Mouse (Mus musculus) monocyte, adult 59 days (primary cell): ENCODE results near the gene Adgrg4. TPM values are rescaled to one million over a fixed set of nuclear protein-coding genes. Genes with fewer than 3 reads are reported as not detected.

Experiments used
- total RNA-seq, 2 experiments: library from RNA; stranded (reverse); gene quantifications; one replicate each; pipeline ENCODE4 v1.2.4; 2023

Gene Adgrg4
- total RNA-seq, result not detected

DNA sequence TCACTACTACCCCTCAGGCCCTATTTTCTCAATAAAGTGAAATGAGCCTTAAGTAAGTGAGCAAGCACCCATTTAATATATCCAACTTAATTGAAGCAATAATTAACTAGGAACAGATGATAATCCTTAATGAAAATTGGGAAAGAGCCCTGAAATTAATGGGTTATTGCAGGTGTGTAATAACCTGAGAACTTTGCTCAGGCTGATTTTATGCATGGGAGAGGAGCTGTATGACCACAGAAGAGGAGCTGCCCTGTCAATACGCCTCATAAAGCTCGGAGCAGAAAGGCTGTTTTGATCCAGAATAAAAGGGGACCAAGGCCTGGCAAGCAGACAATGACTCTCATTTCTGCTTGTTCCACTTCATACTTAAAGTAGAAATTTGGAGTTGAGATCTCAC is at the start of gene Adgrg4:
TSS of gene Adgrg4 (plus strand) at position 301 of the 400 bp plus-strand sequence.

GRCm38 (mm10) chrX:56821765-56822603 is 48.0 kb upstream of the Adgrg4 start, which contains the start of gene Map7d3:
Map7d3 (minus strand) TSS chrX:56822326.

DNA sequence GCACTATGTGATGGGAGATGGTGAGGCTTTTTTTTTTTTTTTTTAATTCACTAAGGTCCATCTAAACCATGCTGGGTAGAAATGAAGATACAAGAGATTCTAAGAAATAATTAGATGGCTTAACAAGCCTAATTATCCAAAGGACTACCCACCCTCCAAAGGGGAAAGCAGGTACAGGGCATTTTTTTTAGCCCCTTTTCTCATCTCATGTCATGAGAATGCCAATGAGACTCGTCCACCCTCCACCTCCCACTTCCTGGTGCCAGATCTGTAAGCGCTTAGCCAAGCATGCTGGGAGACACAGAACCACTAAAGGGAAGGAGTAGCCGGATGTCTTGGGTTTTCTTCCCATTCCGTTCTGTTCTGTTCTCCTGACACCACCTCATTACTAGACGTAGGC is 172.8 kb downstream of the Adgrg4 start, which contains the start of gene Brs3:
TSS of gene Brs3 (plus strand) at position 301 of the 400 bp plus-strand sequence.

Other genes with a start within 250 kb of the Adgrg4 start
- 1 to 10 TPM in 1 of 2 experiments, not detected in 1; 1.2 TPM for gene Fhl1, start 138.4 kb upstream of the Adgrg4 start, total RNA-seq
- gene Map7d3, start 47.8 kb upstream of the Adgrg4 start, total RNA-seq, result 1 to 10 TPM; 3.3 to 3.6 TPM
- gene Brs3, start 172.9 kb downstream of the Adgrg4 start, total RNA-seq, result not detected
- gene Htatsf1, start 183.4 kb downstream of the Adgrg4 start, total RNA-seq, result 10 to 100 TPM; 22.7 to 32.5 TPM
- not detected for gene Vgll1, start 217.9 kb downstream of the Adgrg4 start, total RNA-seq